Mouse (Mus musculus) hindbrain, embryonic 16.5 days (tissue): ENCODE measurements around the gene Zfp935. TPM values are rescaled to one million over a fixed set of nuclear protein-coding genes. Genes with fewer than 3 reads are reported as not detected.
A peak's percentile ranks its signal among the peaks of the same experiment; 100 is the strongest.
"Not testable (repeated sequence)": the region's sequence is repeated elsewhere in the genome, so short reads cannot be mapped to it uniquely, and the experiment has no call there.

ENCODE experiments used
- ATAC-seq: fragments of 200-750 bp; cut with Nextera tagmentation; 2 replicates; pipeline ENCODE4 v1.8.0; 2017; ENCODE audit warnings: moderate TSS enrichment, moderate library complexity
- H3K27ac ChIP-seq: fragments of 300-500 bp; sonication (generic); 2 replicates; pipeline ENCODE4 v1.5.1; 2014; ENCODE audit warnings: low read depth, mild to moderate bottlenecking, control low read depth, low read length, moderate library complexity
- H3K27me3 ChIP-seq: fragments of 300-500 bp; sonication (generic); replicated peaks from 2 replicates; pipeline ENCODE4 v1.6.1; 2014; ENCODE audit warnings: low read length; ENCODE audit not compliant: control insufficient read depth, insufficient read depth
- H3K36me3 ChIP-seq: fragments of 300-500 bp; sonication (generic); 2 replicates; pipeline ENCODE4 v1.6.1; 2014; ENCODE audit warnings: mild to moderate bottlenecking, low read length, moderate library complexity, mixed read lengths; ENCODE audit not compliant: control insufficient read depth, insufficient read depth
- H3K4me1 ChIP-seq: fragments of 300-500 bp; sonication (generic); 2 replicates; pipeline ENCODE4 v1.6.1; 2014; ENCODE audit warnings: low read depth, low read length; ENCODE audit not compliant: control insufficient read depth, insufficient read depth
- H3K4me2 ChIP-seq: fragments of 300-500 bp; sonication (generic); 2 replicates; pipeline ENCODE4 v1.6.1; 2014; ENCODE audit warnings: mild to moderate bottlenecking, low read length, control low read depth, moderate library complexity
- H3K4me3 ChIP-seq: fragments of 300-500 bp; sonication (generic); 2 replicates; pipeline ENCODE4 v1.5.1; 2014; ENCODE audit warnings: mild to moderate bottlenecking, low read length, control low read depth, moderate library complexity
- H3K9ac ChIP-seq: fragments of 300-500 bp; sonication (generic); 2 replicates; pipeline ENCODE4 v1.6.1; 2014; ENCODE audit warnings: low read depth, mild to moderate bottlenecking, control low read depth, low read length, moderate library complexity
- H3K9me3 ChIP-seq: fragments of 300-500 bp; sonication (generic); 2 replicates; pipeline ENCODE4 v1.6.1; 2014; ENCODE audit warnings: mild to moderate bottlenecking, low read length, moderate library complexity; ENCODE audit not compliant: control insufficient read depth
- WGBS: fragments of 180-500 bp; shearing (Covaris S2); extraction: QIAGEN DNeasy Blood & Tissue Kit; methylation state at CpG from one replicate; pipeline ENCODE4 v1.1.7; 2014; 5-methylcytosine and 5-hydroxymethylcytosine counted together
- polyA plus RNA-seq: library from polyadenylated mRNA; unstranded; fragments of >200 nt; fragmentation: Nextera tagmentation; extraction: Ambion mirVana; gene quantifications from 2 replicates; pipeline ENCODE4 v1.2.1, GENCODE M21; 2015

The Zfp935 gene
- polyA plus RNA-seq: not detected in 2 replicates

- peak within 1 kb of the TSS; percentile 56 for H3K9ac ChIP-seq
- H3K4me2 ChIP-seq: peak within 1 kb of the TSS; percentile 49
- not testable (repeated sequence) for H3K27me3 ChIP-seq, H3K36me3 ChIP-seq, H3K27ac ChIP-seq, H3K4me1 ChIP-seq, H3K9me3 ChIP-seq
- WGBS: 2% methylated on average over 25 of the region's 27 CpGs
- ATAC-seq: peak; percentile 76
- peak within 1 kb of the TSS; percentile 43 for H3K4me3 ChIP-seq
Measured at GRCm38 (mm10) chr13:62558189-62559110, at the start of gene Zfp935. TSS of gene Zfp935 (minus strand) at chr13:62558511.

GRCm38 (mm10) chr13:62571099-62571498, 12.8 kb upstream of the Zfp935 start, which contains the start of gene Zfp934:
TSS of gene Zfp934 (minus strand) at chr13:62571199.
- WGBS: 91% methylated on average over 2 of the region's 6 CpGs
- not testable (repeated sequence) for H3K27ac ChIP-seq

GRCm38 (mm10) chr13:62561696-62562095, 3.4 kb upstream of the Zfp935 start:
- H3K9me3 ChIP-seq, H3K27ac ChIP-seq, H3K4me2 ChIP-seq, H3K36me3 ChIP-seq, H3K4me3 ChIP-seq, H3K4me1 ChIP-seq, H3K27me3 ChIP-seq, H3K9ac ChIP-seq, ATAC-seq: not testable (repeated sequence)
- 36% methylated on average over 1 of the region's 1 CpGs for WGBS

More at GRCm38 (mm10) chr13:62571099-62571498, 12.8 kb upstream of the Zfp935 start, which contains the start of gene Zfp934:
- H3K4me1 ChIP-seq, H3K4me2 ChIP-seq, H3K9me3 ChIP-seq, H3K9ac ChIP-seq, H3K27me3 ChIP-seq, H3K4me3 ChIP-seq, H3K36me3 ChIP-seq, ATAC-seq: not testable (repeated sequence)

GRCm38 (mm10) chr13:62530129-62530528, 28.2 kb downstream of the Zfp935 start:
- not testable (repeated sequence) for H3K27ac ChIP-seq, H3K27me3 ChIP-seq, ATAC-seq, H3K9ac ChIP-seq, H3K36me3 ChIP-seq, H3K4me3 ChIP-seq, H3K9me3 ChIP-seq, H3K4me2 ChIP-seq, H3K4me1 ChIP-seq

GRCm38 (mm10) chr13:62510641-62511420, 47.5 kb downstream of the Zfp935 start:
- H3K4me3 ChIP-seq, H3K4me2 ChIP-seq, H3K36me3 ChIP-seq, H3K9ac ChIP-seq, H3K4me1 ChIP-seq, ATAC-seq, H3K27me3 ChIP-seq, H3K27ac ChIP-seq, H3K9me3 ChIP-seq: not testable (repeated sequence)
- WGBS: 88% methylated on average over 1 of the region's 1 CpGs

GRCm38 (mm10) chr13:62472661-62473060, 85.7 kb downstream of the Zfp935 start:
- H3K9ac ChIP-seq, H3K4me2 ChIP-seq, H3K27ac ChIP-seq, ATAC-seq, H3K9me3 ChIP-seq, H3K36me3 ChIP-seq, H3K27me3 ChIP-seq, H3K4me1 ChIP-seq, H3K4me3 ChIP-seq: not testable (repeated sequence)
- WGBS: 92% methylated on average over 7 of the region's 8 CpGs

GRCm38 (mm10) chr13:62469947-62470346, 88.4 kb downstream of the Zfp935 start:
- not testable (repeated sequence) for H3K27me3 ChIP-seq, H3K4me2 ChIP-seq, H3K27ac ChIP-seq, H3K36me3 ChIP-seq, H3K9me3 ChIP-seq, ATAC-seq, H3K4me3 ChIP-seq, H3K4me1 ChIP-seq, H3K9ac ChIP-seq

- not testable (repeated sequence) for H3K9me3 ChIP-seq, H3K36me3 ChIP-seq, H3K4me1 ChIP-seq, H3K27me3 ChIP-seq
- Histone ChIP-seq H3K4me3 (peak within 1 kb of the TSS; percentile 51), H3K9ac (peak within 1 kb of the TSS; percentile 66), H3K4me2 (peak within 1 kb of the TSS; percentile 50), H3K27ac (peak within 1 kb of the TSS; percentile 83)
- 2% methylated on average over 27 of the region's 28 CpGs for WGBS
- ATAC-seq: peak; percentile 100
Measured at GRCm38 (mm10) chr13:62466424-62467334, 91.6 kb downstream of the Zfp935 start, which contains the start of gene Gm49359. TSS of gene Gm49359 (minus strand) at chr13:62466832.
